Mouse (Mus musculus) heart, embryonic 12.5 days (tissue): ENCODE data around the gene Gm11569. TPM values are rescaled to one million over a fixed set of nuclear protein-coding genes. Genes with fewer than 3 reads are reported as not detected.

ENCODE experiments used
- ATAC-seq: fragments of 200-750 bp; cut with Nextera tagmentation; 2 replicates; pipeline ENCODE4 v1.8.0; 2017; ENCODE audit warnings: moderate TSS enrichment, moderate library complexity; ENCODE audit not compliant: insufficient number of reproducible peaks, low FRiP score
- H3K27ac ChIP-seq: fragments of 300-500 bp; sonication (generic); 2 replicates; pipeline ENCODE4 v1.5.1; 2016; ENCODE audit warnings: mild to moderate bottlenecking, moderate library complexity; ENCODE audit not compliant: poor library complexity, severe bottlenecking
- H3K27me3 ChIP-seq: fragments of 300-500 bp; sonication (generic); replicated peaks from 2 replicates; pipeline ENCODE4 v1.6.1; 2016; ENCODE audit warnings: mild to moderate bottlenecking, moderate library complexity
- H3K36me3 ChIP-seq: fragments of 300-500 bp; sonication (generic); 2 replicates; pipeline ENCODE4 v1.6.1; 2016; ENCODE audit warnings: mild to moderate bottlenecking, moderate library complexity
- H3K4me1 ChIP-seq: fragments of 300-500 bp; sonication (generic); replicated peaks from 2 replicates; pipeline ENCODE4 v1.6.1; 2016; ENCODE audit warnings: mild to moderate bottlenecking
- H3K4me2 ChIP-seq: fragments of 300-500 bp; sonication (generic); 2 replicates; pipeline ENCODE4 v1.6.1; 2016; ENCODE audit warnings: mild to moderate bottlenecking, moderate library complexity
- H3K4me3 ChIP-seq: fragments of 300-500 bp; sonication (generic); 2 replicates; pipeline ENCODE4 v1.5.1; 2016; ENCODE audit warnings: mild to moderate bottlenecking
- H3K9ac ChIP-seq: fragments of 300-500 bp; sonication (generic); 2 replicates; pipeline ENCODE4 v1.6.1; 2016; ENCODE audit warnings: mild to moderate bottlenecking, moderate library complexity
- H3K9me3 ChIP-seq: fragments of 300-500 bp; sonication (generic); replicated peaks from 2 replicates; pipeline ENCODE4 v1.6.1; 2016; ENCODE audit warnings: mild to moderate bottlenecking, moderate library complexity
- WGBS: fragments of 180-500 bp; shearing (Covaris S2); methylation state at CpG from one replicate; pipeline ENCODE4 v1.1.7; 2016; 5-methylcytosine and 5-hydroxymethylcytosine counted together
- polyA plus RNA-seq: library from polyadenylated mRNA; unstranded; fragments of >200 nt; fragmentation: Nextera tagmentation; extraction: Ambion mirVana; gene quantifications from 2 replicates; pipeline ENCODE4 v1.2.1, GENCODE M21; 2016

The Gm11569 gene
- polyA plus RNA-seq, 1 experiment from 2014 or later: not detected

DNA sequence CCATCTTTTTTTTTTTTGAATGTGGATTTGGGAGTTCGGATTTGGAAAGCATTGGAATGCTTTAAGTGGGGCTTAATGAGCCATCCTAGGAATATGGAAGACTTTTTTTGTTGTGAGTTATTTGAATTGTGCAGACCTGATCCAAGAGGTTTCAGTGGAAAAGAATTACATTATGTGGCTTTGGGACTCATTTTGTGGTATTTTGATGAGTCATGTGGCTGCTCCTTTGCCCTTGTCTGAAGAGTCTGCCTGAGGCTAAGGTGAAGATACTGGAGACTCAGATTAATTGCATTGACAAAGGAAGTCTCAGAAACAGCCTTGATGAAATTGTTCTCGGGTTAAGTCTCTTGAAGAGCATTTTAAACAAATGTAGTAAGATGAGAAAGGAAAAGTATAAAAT lies 30.3 kb downstream of the Gm11569 start:
- Histone ChIP-seq H3K27ac (no peak overlapping the region), H3K4me1 (no peaks in the 10 kb centered on the region), H3K9ac (no peak overlapping the region), H3K27me3 (0 out of 2 replicates have a peak, but pooled peaks cover 4% of the 10 kb centered on the region), H3K4me3 (no peak overlapping the region), H3K9me3 (no peaks in the 10 kb centered on the region), H3K36me3 (no peaks in the 10 kb centered on the region), H3K4me2 (no peak overlapping the region)
- WGBS: 72% methylated on average over 2 of the region's 2 CpGs
- ATAC-seq: no peak

DNA sequence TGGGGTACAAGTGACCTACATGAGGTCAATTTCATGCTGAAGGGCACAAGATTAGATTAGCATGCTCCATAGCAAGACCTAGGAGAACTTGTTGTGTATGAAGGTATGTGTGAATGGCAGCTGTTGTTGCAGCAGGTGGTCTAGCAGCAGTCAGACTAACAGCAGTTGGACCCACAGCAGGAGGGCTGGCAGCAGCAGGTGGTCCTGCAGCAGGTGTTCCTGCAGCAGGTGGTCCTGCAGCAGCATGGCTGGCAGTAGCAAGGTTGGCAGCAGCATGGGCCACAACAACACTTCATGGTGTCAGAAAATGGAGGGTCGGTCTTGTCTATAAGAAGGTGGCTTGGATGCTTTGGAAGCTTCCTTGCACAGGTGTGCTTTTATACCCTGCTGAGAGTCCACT lies 39.9 kb downstream of the Gm11569 start:
- no peak overlapping the region for H3K27ac ChIP-seq
- 72% methylated on average over 1 of the region's 1 CpGs for WGBS
- H3K4me2 ChIP-seq: no peak overlapping the region
- H3K4me3 ChIP-seq: no peak overlapping the region
- no peaks in the 10 kb centered on the region for H3K4me1 ChIP-seq
- H3K36me3 ChIP-seq: no peaks in the 10 kb centered on the region
- no peaks in the 10 kb centered on the region for H3K27me3 ChIP-seq
- ATAC-seq: no peak
- H3K9me3 ChIP-seq: 0 out of 2 replicates have a peak, but pooled peaks cover 5% of the 10 kb centered on the region
- H3K9ac ChIP-seq: no peak overlapping the region

Other genes starting within 250 kb of the Gm11569 start
- gene Krtap3-3, start 248.1 kb downstream of the Gm11569 start, polyA plus RNA-seq: not detected in 2 replicates
- not detected in 2 replicates for gene Krtap3-2, start 242.1 kb downstream of the Gm11569 start, polyA plus RNA-seq
- gene Gm11939, start 239.5 kb downstream of the Gm11569 start, polyA plus RNA-seq: not detected in 2 replicates
- not detected in 2 replicates for gene Krtap3-1, start 232.3 kb downstream of the Gm11569 start, polyA plus RNA-seq
- not detected in 2 replicates for gene Krtap1-5, start 217.9 kb downstream of the Gm11569 start, polyA plus RNA-seq
- gene Krtap1-4, start 215.3 kb downstream of the Gm11569 start, polyA plus RNA-seq: not detected in 2 replicates
- not detected in 2 replicates for gene Krtap1-3, start 207.6 kb downstream of the Gm11569 start, polyA plus RNA-seq
- gene Krtap9-3, start 200.8 kb downstream of the Gm11569 start, polyA plus RNA-seq: not detected in 2 replicates
- not detected in 2 replicates for gene Gm11938, start 195.6 kb downstream of the Gm11569 start, polyA plus RNA-seq
- not detected in 2 replicates for gene Gm11937, start 188.7 kb downstream of the Gm11569 start, polyA plus RNA-seq
- gene Krtap2-4, start 184.1 kb downstream of the Gm11569 start, polyA plus RNA-seq: not detected in 2 replicates
- not detected in 2 replicates for gene Gm11562, start 178.5 kb downstream of the Gm11569 start, polyA plus RNA-seq
- not detected in 2 replicates for gene Krtap4-1, start 170.7 kb downstream of the Gm11569 start, polyA plus RNA-seq
- not detected in 2 replicates for gene Krtap4-2, start 163.8 kb downstream of the Gm11569 start, polyA plus RNA-seq
- gene Krtap4-7, start 154.8 kb downstream of the Gm11569 start, polyA plus RNA-seq: not detected in 2 replicates
- gene Gm11555, start 148.7 kb downstream of the Gm11569 start, polyA plus RNA-seq: not detected in 2 replicates
- gene Gm11563, start 140.0 kb downstream of the Gm11569 start, polyA plus RNA-seq: not detected in 2 replicates
- gene Krtap4-6, start 133.0 kb downstream of the Gm11569 start, polyA plus RNA-seq: not detected in 2 replicates
- not detected in 2 replicates for gene Gm14190, start 108.2 kb downstream of the Gm11569 start, polyA plus RNA-seq
- gene Gm14180, start 64.6 kb downstream of the Gm11569 start, polyA plus RNA-seq: not detected in 2 replicates
- not detected in 2 replicates for gene Gm11595, start 26.0 kb downstream of the Gm11569 start, polyA plus RNA-seq
- not detected in 2 replicates for gene Krtap4-8, start 18.2 kb downstream of the Gm11569 start, polyA plus RNA-seq
- not detected in 2 replicates for gene Krtap4-9, start 13.7 kb downstream of the Gm11569 start, polyA plus RNA-seq
- not detected in 2 replicates for gene Gm11596, start 5.5 kb downstream of the Gm11569 start, polyA plus RNA-seq
- not detected in 2 replicates for gene Gm11554, start 5.5 kb upstream of the Gm11569 start, polyA plus RNA-seq
- not detected in 2 replicates for gene Krtap4-13, start 11.0 kb upstream of the Gm11569 start, polyA plus RNA-seq
- gene Gm11564, start 16.7 kb upstream of the Gm11569 start, polyA plus RNA-seq: not detected in 2 replicates
- not detected in 2 replicates for gene 2300003K06Rik, start 39.1 kb upstream of the Gm11569 start, polyA plus RNA-seq
- gene Krtap4-16, start 52.7 kb upstream of the Gm11569 start, polyA plus RNA-seq: not detected in 2 replicates
- not detected in 2 replicates for gene Gm11568, start 59.0 kb upstream of the Gm11569 start, polyA plus RNA-seq
- not detected in 2 replicates for gene Gm11559, start 65.5 kb upstream of the Gm11569 start, polyA plus RNA-seq
- gene Krtap9-1, start 74.5 kb upstream of the Gm11569 start, polyA plus RNA-seq: not detected in 2 replicates
- gene Gm11567, start 80.3 kb upstream of the Gm11569 start, polyA plus RNA-seq: not detected in 2 replicates
- gene Krtap31-1, start 109.0 kb upstream of the Gm11569 start, polyA plus RNA-seq: not detected in 2 replicates
- gene Gm11565, start 115.8 kb upstream of the Gm11569 start, polyA plus RNA-seq: not detected in 2 replicates
- gene Krtap31-2, start 137.4 kb upstream of the Gm11569 start, polyA plus RNA-seq: not detected in 2 replicates
- not detected in 2 replicates for gene Krtap9-5, start 149.5 kb upstream of the Gm11569 start, polyA plus RNA-seq
- gene Krtap29-1, start 180.1 kb upstream of the Gm11569 start, polyA plus RNA-seq: not detected in 2 replicates
- not detected in 2 replicates for gene Krtap16-1, start 187.7 kb upstream of the Gm11569 start, polyA plus RNA-seq
- gene Krtap17-1, start 195.1 kb upstream of the Gm11569 start, polyA plus RNA-seq: not detected in 2 replicates
- not detected in 2 replicates for gene Krt33a, start 217.3 kb upstream of the Gm11569 start, polyA plus RNA-seq
- gene Krt33b, start 230.9 kb upstream of the Gm11569 start, polyA plus RNA-seq: not detected in 2 replicates
- not detected in 2 replicates for gene Krt34, start 242.6 kb upstream of the Gm11569 start, polyA plus RNA-seq